Mouse (Mus musculus): ENCODE data around the gene Hexb.
"Not testable (repeated sequence)": the region's sequence is repeated elsewhere in the genome, so short reads cannot be mapped to it uniquely, and the experiment has no call there.

Hexb gene

DNA sequence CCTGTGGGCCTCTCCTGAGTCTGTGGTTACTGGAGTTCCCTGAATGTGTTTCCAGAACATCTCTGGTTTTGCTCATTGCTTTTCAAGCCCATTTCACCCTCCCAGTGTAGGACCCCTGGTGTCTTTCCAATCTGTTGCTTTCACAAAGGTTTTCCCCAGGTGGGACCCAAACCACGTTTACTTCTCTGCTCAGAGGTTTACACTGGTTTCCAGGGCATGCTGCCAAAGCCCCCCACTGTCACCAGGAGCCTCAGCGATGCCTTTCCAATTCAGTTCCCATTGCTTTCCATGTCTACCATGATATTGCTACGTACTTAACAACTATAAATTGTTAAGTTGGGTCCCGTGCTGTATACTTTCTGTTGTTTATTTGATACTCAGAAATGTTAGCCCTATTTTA lies 15.3 kb downstream of the Hexb start:
- no peak for DNase-seq (ENCODE audit: low spot score in 2 of 2)

DNA sequence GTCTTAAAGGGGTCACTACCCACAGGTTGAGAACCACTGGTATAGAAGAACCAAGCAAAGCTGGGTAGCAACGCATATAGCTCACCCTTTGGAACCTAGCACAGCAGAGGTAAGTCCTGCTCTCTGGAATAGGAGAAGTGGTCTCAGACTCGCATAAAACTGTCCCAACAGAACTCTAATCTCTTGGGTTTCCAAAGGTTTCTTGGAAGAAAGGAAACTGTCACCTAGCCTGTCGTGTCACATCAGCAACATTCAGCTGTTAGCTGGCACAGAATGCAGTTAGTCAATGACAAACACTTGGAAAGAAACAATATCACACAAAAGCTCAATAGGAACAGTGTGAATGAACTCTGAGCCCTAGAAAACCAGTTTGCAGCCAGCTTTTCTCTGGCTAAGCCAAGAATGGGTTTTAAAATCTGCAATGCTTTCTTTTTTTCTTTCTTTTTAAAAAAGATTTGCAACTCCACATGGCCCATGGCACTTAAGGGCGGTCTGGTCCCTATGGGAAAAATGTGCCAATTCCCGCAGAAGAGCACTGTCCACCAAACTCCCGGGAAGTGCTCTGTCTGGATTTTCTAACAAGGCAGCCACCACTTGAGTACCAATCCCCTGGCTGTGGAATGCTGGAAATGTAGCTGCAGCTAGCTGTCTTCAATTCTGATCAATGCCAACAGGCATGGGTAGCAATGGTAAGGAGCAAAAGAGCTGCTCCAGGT lies 17.9 kb downstream of the Hexb start:
- DNase-seq (ENCODE audit: low spot score in 2 of 2) = no peak

DNA sequence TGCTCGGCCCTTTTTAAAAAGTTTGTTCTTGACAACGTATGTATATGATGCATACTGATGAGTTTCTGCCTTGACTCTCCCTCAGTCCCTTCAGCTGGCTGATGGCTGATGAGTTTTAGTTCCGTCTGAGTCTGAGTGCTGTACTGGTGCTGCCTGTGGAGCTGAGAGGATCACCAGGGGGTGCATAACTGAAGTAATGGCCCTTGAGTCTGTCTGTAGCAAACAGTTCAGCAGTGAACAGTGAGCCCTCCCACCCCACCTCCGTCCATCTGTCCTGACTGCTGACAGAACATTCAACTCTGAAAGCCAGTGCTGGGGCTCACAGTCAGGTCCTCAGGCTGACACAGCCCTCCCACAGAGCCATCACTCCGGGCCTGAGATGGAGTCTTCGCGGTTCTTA lies 19.2 kb downstream of the Hexb start:
- no peak for DNase-seq (ENCODE audit: low spot score in 2 of 2)

DNA sequence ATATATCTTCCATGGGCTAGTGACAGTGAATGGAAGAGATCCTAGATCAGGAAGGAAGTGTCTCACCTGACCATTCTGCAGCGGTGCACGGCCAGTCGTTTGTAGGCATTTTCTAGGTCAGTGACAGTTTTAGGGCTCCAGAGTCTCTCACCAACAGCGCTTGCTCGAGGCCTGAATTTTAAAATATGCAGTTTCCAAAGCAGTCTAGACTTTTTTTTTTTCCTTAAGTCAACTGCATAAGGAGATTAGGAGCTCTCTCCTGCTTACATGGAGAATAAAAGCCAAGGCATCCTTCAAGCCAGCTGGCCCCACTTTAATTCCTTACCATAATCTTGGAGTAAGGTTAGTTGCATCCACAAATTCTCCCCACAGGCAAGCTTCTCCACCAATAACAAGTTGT lies 21.4 kb downstream of the Hexb start:
- no peak for DNase-seq (ENCODE audit: low spot score in 2 of 2)

GRCm38 (mm10) chr13:97175520-97176264 lies 22.5 kb downstream of the Hexb start:
- no peak for DNase-seq (ENCODE audit: low spot score in 2 of 2)

DNA sequence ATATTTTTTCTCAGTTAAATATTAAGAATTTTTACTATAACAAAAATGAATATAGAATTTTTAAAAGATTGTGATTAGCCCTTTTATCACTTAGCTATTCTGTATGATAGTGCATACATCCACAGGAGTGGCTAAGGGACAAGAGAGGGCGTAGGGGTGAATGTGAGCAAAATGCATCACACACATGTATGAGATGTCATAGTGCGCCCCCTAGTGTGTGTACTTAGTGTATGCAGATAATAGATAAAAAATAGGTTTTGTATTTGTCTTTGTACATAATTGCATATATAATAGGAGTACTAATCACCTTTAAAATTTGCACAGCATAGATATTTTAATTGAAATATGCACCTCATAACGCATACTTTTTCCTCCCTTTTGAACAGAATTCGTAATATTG lies 52.3 kb downstream of the Hexb start:
- peak in 1 of 2 experiments; percentile 41 for DNase-seq (ENCODE audit: low spot score in 2 of 2)

GRCm38 (mm10) chr13:97142321-97142720 lies 55.8 kb downstream of the Hexb start:
- DNase-seq (ENCODE audit: low spot score in 2 of 2) = no peak

- not testable (repeated sequence) for DNase-seq (ENCODE audit: low spot score in 2 of 2)
These were observed 59.7 kb downstream of the Hexb start for GRCm38 (mm10) chr13:97138404-97138931.

GRCm38 (mm10) chr13:97137466-97138400 lies 60.4 kb downstream of the Hexb start, which contains the start of the genes Gfm2 and Nsa2:
Gfm2 (plus strand) TSS chr13:97137937.
Nsa2 (minus strand) TSS chr13:97137937.
- peak; percentile 93 for DNase-seq (ENCODE audit: low spot score in 2 of 2)

DNA sequence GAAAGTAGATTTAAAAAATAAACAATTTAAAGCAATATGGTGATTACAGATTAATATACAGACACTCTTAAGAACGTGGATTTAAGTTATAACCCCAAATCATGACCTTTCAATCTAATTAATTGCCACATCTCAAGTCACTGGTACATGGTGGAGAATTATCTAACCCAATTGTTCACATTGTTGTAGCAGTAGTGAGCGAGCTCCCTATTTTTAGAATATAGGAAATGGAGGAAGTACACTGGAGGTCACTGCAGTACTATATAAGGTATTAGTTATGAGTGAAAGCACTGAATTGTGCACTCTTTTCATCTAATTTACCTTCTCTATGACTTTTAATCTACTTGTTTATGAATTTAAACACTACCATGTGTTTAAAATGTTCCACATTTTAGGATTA lies 67.7 kb downstream of the Hexb start:
- not testable (repeated sequence) for DNase-seq (ENCODE audit: low spot score in 2 of 2)

DNA sequence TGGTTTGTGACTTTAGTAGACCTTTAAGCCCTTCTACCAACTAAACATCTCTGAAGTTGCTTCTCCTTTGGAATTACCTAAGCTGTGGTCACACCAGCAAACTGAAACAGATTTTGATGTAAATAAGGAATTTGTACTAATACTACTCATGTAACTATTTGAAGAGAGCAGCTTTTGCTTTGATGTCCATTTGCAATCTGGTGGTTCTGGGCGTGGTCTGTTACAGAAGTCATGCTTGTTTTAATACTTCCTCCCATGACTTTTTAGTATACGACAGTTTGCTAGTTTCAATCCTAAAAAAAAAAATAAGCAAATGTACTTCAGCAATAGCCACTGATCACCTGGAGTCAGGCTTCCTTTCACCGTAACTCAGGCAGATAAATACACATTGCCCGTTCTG lies 68.5 kb downstream of the Hexb start:
- not testable (repeated sequence) for DNase-seq (ENCODE audit: low spot score in 2 of 2)

All from right cerebral cortex, adult 2 months (tissue).